Mouse (Mus musculus): ENCODE data around the gene Asb15. TPM values are rescaled to one million over a fixed set of nuclear protein-coding genes. Genes with fewer than 3 reads are reported as not detected.

Asb15 gene
- not detected in 4 replicates for total RNA-seq (2023)

GRCm38 (mm10) chr6:24528064-24528243 lies at the start of gene Asb15:
TSS of gene Asb15 (plus strand) at chr6:24528144.

GRCm38 (mm10) chr6:24514552-24515284 lies 13.2 kb upstream of the Asb15 start, which contains the start of gene Iqub:
TSS of gene Iqub (minus strand) at chr6:24515067.

DNA sequence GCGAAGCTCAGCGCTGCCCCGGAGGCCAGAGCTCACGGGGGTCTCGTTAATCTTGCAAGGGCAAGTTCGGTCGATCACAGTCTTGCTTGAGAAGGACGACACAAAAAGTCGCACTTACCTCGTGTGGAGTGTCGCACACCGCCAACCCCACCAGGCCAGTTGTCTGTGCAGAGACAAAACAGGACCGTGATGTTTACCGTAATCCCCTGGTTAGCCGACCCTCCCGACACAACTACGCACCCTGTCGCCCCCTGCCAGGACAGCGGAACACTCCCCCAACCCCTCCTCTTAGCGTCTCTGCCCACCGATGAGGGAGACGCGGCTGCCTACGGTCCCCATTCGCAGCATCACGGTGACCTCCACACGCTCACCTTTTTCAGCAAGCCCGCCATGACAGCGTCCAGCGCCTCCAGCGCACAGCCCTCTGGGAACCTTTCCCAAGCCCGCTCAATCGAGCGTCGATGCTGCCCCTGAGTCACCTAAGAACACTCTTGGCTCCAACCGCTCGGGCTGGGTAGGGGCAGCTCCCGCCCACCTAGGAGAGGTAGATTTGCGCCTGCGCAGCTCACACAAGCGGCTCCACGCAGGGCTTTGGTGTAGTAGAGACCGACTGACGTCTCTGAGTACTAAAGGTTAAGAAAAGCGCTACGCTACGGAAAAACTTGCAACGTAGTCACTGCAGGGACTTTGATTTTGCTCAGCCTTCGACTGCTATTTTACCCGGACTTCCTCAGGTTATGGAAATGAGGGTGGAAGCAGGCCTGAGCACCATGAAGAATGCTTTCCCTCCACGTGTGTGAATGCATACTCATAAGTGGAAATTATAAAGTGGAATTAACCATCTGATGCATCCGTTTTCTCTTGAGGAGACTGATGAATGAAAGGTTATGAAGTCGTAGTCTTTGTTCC lies 535 bp upstream of the Asb15 start, which contains the start of gene Ndufa5:
Ndufa5 (minus strand) TSS at position 859 of the 909 bp plus-strand sequence.

DNA sequence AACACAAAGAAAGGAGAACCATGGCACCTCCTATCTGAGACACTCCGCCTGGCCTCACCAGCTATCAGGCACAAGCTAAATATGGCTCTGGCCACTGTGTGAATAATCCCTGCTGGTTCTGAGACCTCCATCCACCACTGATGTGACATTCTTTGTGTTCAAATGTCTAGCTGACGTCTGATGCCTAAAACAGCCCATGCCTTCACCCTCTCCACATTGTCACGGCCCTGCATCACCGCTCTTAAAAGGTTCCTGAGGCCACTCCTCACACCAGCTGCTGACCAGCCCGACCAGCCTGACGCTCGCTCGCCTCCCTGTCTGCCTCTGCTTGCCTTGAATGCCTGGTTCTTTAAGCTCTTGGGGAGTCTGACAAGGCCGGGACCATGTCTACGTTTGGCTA lies 69.6 kb downstream of the Asb15 start, which contains the start of gene Lmod2:
Lmod2 (plus strand) TSS at position 263 of the 400 bp plus-strand sequence.

Other genes starting within 250 kb of the Asb15 start
- not detected in 4 replicates for gene Iqub, start 13.1 kb upstream of the Asb15 start, total RNA-seq (2023)
- 35.4 to 57.3 TPM (median 48.6 TPM) in 4 replicates for gene Ndufa5, start 131 bp upstream of the Asb15 start, total RNA-seq (2023)
- gene Lmod2, start 69.6 kb downstream of the Asb15 start, total RNA-seq (2023), result not detected in 4 replicates
- 39.6 to 51.8 TPM (median 44.0 TPM) in 4 replicates for gene Wasl, start 136.9 kb downstream of the Asb15 start, total RNA-seq (2023)
- gene Hyal6, start 205.1 kb downstream of the Asb15 start, total RNA-seq (2023), result not detected in 4 replicates
- not detected in 4 replicates for gene Hyal4, start 220.2 kb downstream of the Asb15 start, total RNA-seq (2023)

All from B cell, adult 62 days (primary cell).